ENCODE assay signal across 9 mouse cellular contexts in the genomic region with DNA sequence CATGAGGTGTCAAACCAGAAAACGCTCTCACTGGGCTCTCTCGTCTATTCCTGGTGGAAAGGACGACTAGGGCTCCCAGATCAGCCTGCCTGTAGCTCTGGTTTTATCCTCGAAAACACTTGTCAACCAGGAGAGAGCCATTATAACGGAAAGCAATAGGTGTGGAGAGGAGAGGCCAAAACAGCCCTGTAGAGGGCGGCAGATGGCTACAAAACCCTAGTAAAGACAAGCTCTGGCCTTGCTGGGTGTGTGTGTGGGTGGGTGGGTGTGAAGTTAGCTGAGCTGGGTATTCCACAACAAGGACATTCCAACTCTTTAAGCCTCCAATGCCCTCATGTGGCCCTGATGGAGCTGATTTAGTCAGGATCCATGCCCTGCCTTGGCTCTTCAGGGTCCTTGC. TPM values are rescaled to one million over a fixed set of nuclear protein-coding genes. Genes with fewer than 3 reads are reported as not detected.
A peak's percentile ranks its signal among the peaks of the same experiment; 100 is the strongest.
DNase-seq lines count a peak whose midpoint lies in the region; ATAC-seq lines count a peak whose summit lies in the region.
"Had no signal": no experiment of that assay in that cellular context is flagged by ENCODE, and none has a peak within 500 bp of the region (broad histone marks: within the 10 kb centered on the region; RNA-seq: fewer than 3 reads in every experiment).

No protein-coding gene starts in this region.

- no peak overlapping the region for H3K4me2 ChIP-seq in midbrain, embryonic 13.5 days (replicated peaks)
- H3K4me2 ChIP-seq in midbrain, embryonic 11.5 days, result no peak overlapping the region
- no peak overlapping the region for H3K4me2 ChIP-seq in intestine, embryonic 15.5 days (replicated peaks)
- no peak overlapping the region for H3K4me2 ChIP-seq in midbrain, embryonic 16.5 days (ENCODE audit: low read length)
- H3K4me2 ChIP-seq: heart, embryonic 15.5 days had no signal

- H3K4me1 ChIP-seq in midbrain, embryonic 13.5 days (replicated peaks), result peaks cover 12% of the 10 kb centered on the region
- peaks cover 3% of the 10 kb centered on the region; the same call in 1 of the 2 replicates for H3K4me1 ChIP-seq in midbrain, embryonic 11.5 days (ENCODE audit: control insufficient read depth, insufficient read depth, low read length)
- H3K4me1 ChIP-seq in intestine, embryonic 15.5 days (replicated peaks), result peaks cover 9% of the 10 kb centered on the region
- H3K4me1 ChIP-seq in midbrain, embryonic 16.5 days (ENCODE audit: control insufficient read depth, insufficient read depth, low read length), result no peaks in the 10 kb centered on the region

- H3K4me3 ChIP-seq in midbrain, embryonic 13.5 days (replicated peaks), result no peak overlapping the region
- H3K4me3 ChIP-seq in midbrain, embryonic 11.5 days (ENCODE audit: low read depth, low read length), result no peak overlapping the region
- no peak overlapping the region for H3K4me3 ChIP-seq in intestine, embryonic 15.5 days (replicated peaks)
- no peak overlapping the region for H3K4me3 ChIP-seq in midbrain, embryonic 16.5 days (ENCODE audit: low read depth, low read length)
- H3K4me3 ChIP-seq: heart, embryonic 15.5 days had no signal

- peak; percentile 62 for DNase-seq in cerebellum, adult 11-12 months
- no peak for DNase-seq in midbrain, embryonic 11.5 days (ENCODE audit: low spot score, missing footprints)
- DNase-seq in cerebellum, postnatal 25 days, result peak; percentile 78 to 82
- DNase-seq in urinary bladder, postnatal 10 days (ENCODE audit: low spot score), result no peak

- no peak overlapping the region for H3K27ac ChIP-seq in midbrain, embryonic 13.5 days
- no peak overlapping the region for H3K27ac ChIP-seq in midbrain, embryonic 11.5 days (ENCODE audit: low read depth, low read length)
- H3K27ac ChIP-seq in intestine, embryonic 15.5 days, result no peak overlapping the region
- H3K27ac ChIP-seq in midbrain, embryonic 16.5 days (ENCODE audit: low read length), result no peak overlapping the region
- H3K27ac ChIP-seq: heart, embryonic 15.5 days had no signal

- H3K36me3 ChIP-seq in midbrain, embryonic 13.5 days, result peaks cover 74% of the 10 kb centered on the region
- H3K36me3 ChIP-seq in midbrain, embryonic 11.5 days (ENCODE audit: control insufficient read depth, insufficient read depth, low read length), result peaks cover 35% of the 10 kb centered on the region
- H3K36me3 ChIP-seq in intestine, embryonic 15.5 days, result peaks cover 48% of the 10 kb centered on the region
- peaks cover 30% of the 10 kb centered on the region for H3K36me3 ChIP-seq in midbrain, embryonic 16.5 days (ENCODE audit: control insufficient read depth, insufficient read depth, low read length)

- no peak for ATAC-seq in cerebellum, adult (ENCODE audit: insufficient number of reproducible peaks, low FRiP score, low TSS enrichment)
- 0 out of 2 replicates have a peak, but pooled peaks have one; percentile 45 for ATAC-seq in midbrain, embryonic 13.5 days
- ATAC-seq in midbrain, embryonic 11.5 days (ENCODE audit: low FRiP score), result no peak
- ATAC-seq in intestine, embryonic 15.5 days, result peak; percentile 65; the same call in 1 of the 2 replicates
- ATAC-seq in midbrain, embryonic 16.5 days, result peak; percentile 66; the same call in 1 of the 2 replicates

- no peaks in the 10 kb centered on the region for H3K9me3 ChIP-seq in midbrain, embryonic 13.5 days
- no peaks in the 10 kb centered on the region for H3K9me3 ChIP-seq in midbrain, embryonic 11.5 days (ENCODE audit: control insufficient read depth, low read length)
- no peaks in the 10 kb centered on the region for H3K9me3 ChIP-seq in intestine, embryonic 15.5 days
- no peaks in the 10 kb centered on the region for H3K9me3 ChIP-seq in midbrain, embryonic 16.5 days (replicated peaks; ENCODE audit: control insufficient read depth, low read length, poor library complexity, severe bottlenecking)
- H3K9me3 ChIP-seq: heart, embryonic 15.5 days had no signal

- H3K27me3 ChIP-seq in midbrain, embryonic 13.5 days, result no peaks in the 10 kb centered on the region
- H3K27me3 ChIP-seq in midbrain, embryonic 11.5 days (ENCODE audit: control insufficient read depth, insufficient read depth, low read length), result no peaks in the 10 kb centered on the region
- H3K27me3 ChIP-seq in intestine, embryonic 15.5 days (replicated peaks), result no peaks in the 10 kb centered on the region
- H3K27me3 ChIP-seq in midbrain, embryonic 16.5 days (ENCODE audit: control insufficient read depth, insufficient read depth, low read depth, low read length), result no peaks in the 10 kb centered on the region
- H3K27me3 ChIP-seq: heart, embryonic 15.5 days had no signal

- WGBS in midbrain, embryonic 13.5 days, result 58% methylated on average over 6 of the region's 6 CpGs
- WGBS in midbrain, embryonic 11.5 days, result 62% methylated on average over 6 of the region's 6 CpGs
- 57% methylated on average over 6 of the region's 6 CpGs for WGBS in intestine, embryonic 15.5 days
- WGBS in midbrain, embryonic 16.5 days, result 62% methylated on average over 6 of the region's 6 CpGs

- no peak overlapping the region for H3K9ac ChIP-seq in midbrain, embryonic 13.5 days (replicated peaks)
- H3K9ac ChIP-seq in midbrain, embryonic 11.5 days (ENCODE audit: low read length), result no peak overlapping the region
- no peak overlapping the region for H3K9ac ChIP-seq in intestine, embryonic 15.5 days
- no peak overlapping the region for H3K9ac ChIP-seq in midbrain, embryonic 16.5 days (ENCODE audit: low read depth, low read length)
- H3K9ac ChIP-seq: heart, embryonic 15.5 days had no signal

RNA-seq across cellular contexts. Expression of a gene that starts 9.4 kb away (rescaled TPM):
- polyA plus RNA-seq in midbrain, embryonic 13.5 days (2015; fragmentation: Nextera tagmentation; extraction: Ambion mirVana), result 15.5 and 18.1 TPM in 2 replicates
- 19.6 and 19.8 TPM in 2 replicates for polyA plus RNA-seq in midbrain, embryonic 11.5 days (2014; fragmentation: Nextera tagmentation; extraction: Ambion mirVana)
- 14.6 and 15.7 TPM in 2 replicates for polyA plus RNA-seq in intestine, embryonic 15.5 days (2015; fragmentation: Nextera tagmentation; extraction: Ambion mirVana)
- polyA plus RNA-seq in midbrain, embryonic 16.5 days (2015; fragmentation: Nextera tagmentation; extraction: Ambion mirVana), result 11.3 and 11.6 TPM in 2 replicates

RNA-seq across cellular contexts. Expression of a gene that starts 14.1 kb away (rescaled TPM):
- polyA plus RNA-seq in midbrain, embryonic 13.5 days (2015; fragmentation: Nextera tagmentation; extraction: Ambion mirVana), result 3.7 and 6.0 TPM in 2 replicates
- 0.43 and 1.3 TPM in 2 replicates for polyA plus RNA-seq in midbrain, embryonic 11.5 days (2014; fragmentation: Nextera tagmentation; extraction: Ambion mirVana)
- 0.38 and 1.4 TPM in 2 replicates for polyA plus RNA-seq in intestine, embryonic 15.5 days (2015; fragmentation: Nextera tagmentation; extraction: Ambion mirVana)
- 2.5 and 7.0 TPM in 2 replicates for polyA plus RNA-seq in midbrain, embryonic 16.5 days (2015; fragmentation: Nextera tagmentation; extraction: Ambion mirVana)

RNA-seq across cellular contexts. Expression of a gene that starts 28.1 kb away (rescaled TPM):
- 23.7 and 26.2 TPM in 2 replicates for polyA plus RNA-seq in midbrain, embryonic 13.5 days (2015; fragmentation: Nextera tagmentation; extraction: Ambion mirVana)
- 5.5 and 7.0 TPM in 2 replicates for polyA plus RNA-seq in midbrain, embryonic 11.5 days (2014; fragmentation: Nextera tagmentation; extraction: Ambion mirVana)
- 3.6 TPM in 2 replicates for polyA plus RNA-seq in intestine, embryonic 15.5 days (2015; fragmentation: Nextera tagmentation; extraction: Ambion mirVana)
- 40.3 and 42.1 TPM in 2 replicates for polyA plus RNA-seq in midbrain, embryonic 16.5 days (2015; fragmentation: Nextera tagmentation; extraction: Ambion mirVana)

RNA-seq across cellular contexts. Expression of a gene that starts 29.7 kb away (rescaled TPM):
- polyA plus RNA-seq in midbrain, embryonic 13.5 days (2015; fragmentation: Nextera tagmentation; extraction: Ambion mirVana), result 0.21 and 0.42 TPM in 2 replicates
- 0.21 TPM in 1 of 2 replicates, not detected in the other for polyA plus RNA-seq in midbrain, embryonic 11.5 days (2014; fragmentation: Nextera tagmentation; extraction: Ambion mirVana)
- polyA plus RNA-seq in intestine, embryonic 15.5 days (2015; fragmentation: Nextera tagmentation; extraction: Ambion mirVana), result 0.39 and 0.82 TPM in 2 replicates
- polyA plus RNA-seq in midbrain, embryonic 16.5 days (2015; fragmentation: Nextera tagmentation; extraction: Ambion mirVana), result 0.36 and 0.47 TPM in 2 replicates

RNA-seq across cellular contexts. Expression of a gene that starts 41.4 kb away (rescaled TPM):
- 273 and 290 TPM in 2 replicates for polyA plus RNA-seq in midbrain, embryonic 13.5 days (2015; fragmentation: Nextera tagmentation; extraction: Ambion mirVana)
- polyA plus RNA-seq in midbrain, embryonic 11.5 days (2014; fragmentation: Nextera tagmentation; extraction: Ambion mirVana), result 230 and 240 TPM in 2 replicates
- 331 and 429 TPM in 2 replicates for polyA plus RNA-seq in intestine, embryonic 15.5 days (2015; fragmentation: Nextera tagmentation; extraction: Ambion mirVana)
- polyA plus RNA-seq in midbrain, embryonic 16.5 days (2015; fragmentation: Nextera tagmentation; extraction: Ambion mirVana), result 261 and 268 TPM in 2 replicates

Comparison
In these comparisons a context has a peak if more than half of its experiments do, and no peak if none do; other contexts are left out.
1. ATAC-seq: peak in midbrain, embryonic 13.5 days (single experiment), intestine, embryonic 15.5 days (single experiment) and midbrain, embryonic 16.5 days (single experiment); none in cerebellum, adult (single experiment) and midbrain, embryonic 11.5 days (single experiment).
2. DNase-seq: peak in cerebellum, adult 11-12 months (single experiment) and cerebellum, postnatal 25 days (2 of 2); none in midbrain, embryonic 11.5 days (single experiment) and urinary bladder, postnatal 10 days (single experiment).